Mouse (Mus musculus) left cerebral cortex, adult 18-20 months (tissue): ENCODE measurements around the gene Klhl18. TPM values are rescaled to one million over a fixed set of nuclear protein-coding genes. Genes with fewer than 3 reads are reported as not detected.
"Not testable (repeated sequence)": the region's sequence is repeated elsewhere in the genome, so short reads cannot be mapped to it uniquely, and the experiment has no call there.

ENCODE experiments used
- DNase-seq, 2 experiments: peaks; one replicate each; pipeline ENCODE4 v3.0.0; 2021 to 2022; ENCODE audit warnings: low spot score in 2 of 2, mixed read lengths in 1 of 2
- total RNA-seq, 2 experiments: library from RNA; stranded (reverse); gene quantifications; 2 replicates each; pipeline ENCODE4 v1.2.3; 2021

The Klhl18 gene
- total RNA-seq, 2 experiments from 2014 or later, result 30.0 to 30.6 TPM

GRCm38 (mm10) chr9:110431241-110431640, 45.3 kb downstream of the Klhl18 start:
- DNase-seq, result peak; percentile 33 to 35

- no peak for DNase-seq
Observed at GRCm38 (mm10) chr9:110419511-110420112, 56.9 kb downstream of the Klhl18 start, which contains the start of gene Ngp. Gene Ngp (plus strand): TSS chr9:110419747.

GRCm38 (mm10) chr9:110413785-110414184, 62.7 kb downstream of the Klhl18 start:
- DNase-seq, result peak in 1 of 2 experiments; percentile 20

- no peak for DNase-seq
Observed at GRCm38 (mm10) chr9:110412926-110413325, 63.6 kb downstream of the Klhl18 start.

- DNase-seq, result peak; percentile 74 to 84
Observed at GRCm38 (mm10) chr9:110410908-110411887, 65.3 kb downstream of the Klhl18 start.

- DNase-seq, result peak; percentile 95
Observed at GRCm38 (mm10) chr9:110408099-110408773, 68.3 kb downstream of the Klhl18 start, which contains the start of gene Ptpn23. Gene Ptpn23 (minus strand): TSS chr9:110408213.

GRCm38 (mm10) chr9:110407311-110408098, 69.0 kb downstream of the Klhl18 start:
- peak in 1 of 2 experiments; percentile 14 for DNase-seq

GRCm38 (mm10) chr9:110403240-110403639, 73.3 kb downstream of the Klhl18 start:
- DNase-seq, result not testable (repeated sequence)

- DNase-seq, result no peak
Observed at GRCm38 (mm10) chr9:110402731-110403130, 73.8 kb downstream of the Klhl18 start.

GRCm38 (mm10) chr9:110400650-110401049, 75.8 kb downstream of the Klhl18 start:
- DNase-seq, result no peak

- no peak for DNase-seq
Observed at GRCm38 (mm10) chr9:110393295-110393694, 83.2 kb downstream of the Klhl18 start.

- DNase-seq, result no peak
Observed at GRCm38 (mm10) chr9:110390843-110391242, 85.7 kb downstream of the Klhl18 start.

- no peak for DNase-seq
Observed at GRCm38 (mm10) chr9:110388011-110388410, 88.5 kb downstream of the Klhl18 start.

- DNase-seq, result no peak
Observed at GRCm38 (mm10) chr9:110384369-110384929, 92.0 kb downstream of the Klhl18 start.

- no peak for DNase-seq
Observed at GRCm38 (mm10) chr9:110381292-110381691, 95.2 kb downstream of the Klhl18 start.

GRCm38 (mm10) chr9:110380662-110381061, 95.8 kb downstream of the Klhl18 start:
- DNase-seq, result no peak

GRCm38 (mm10) chr9:110379361-110379760, 97.1 kb downstream of the Klhl18 start:
- DNase-seq, result no peak

- DNase-seq, result not testable (repeated sequence)
Observed at GRCm38 (mm10) chr9:110377655-110378054, 98.8 kb downstream of the Klhl18 start.
